Mouse (Mus musculus) lung, embryonic 14.5 days (tissue): ENCODE data around the gene Nr1i3. TPM values are rescaled to one million over a fixed set of nuclear protein-coding genes. Genes with fewer than 3 reads are reported as not detected.

Experiments used
- ATAC-seq: fragments of 200-750 bp; cut with Nextera tagmentation; 2 replicates; pipeline ENCODE4 v1.8.0; 2017; ENCODE audit warnings: mild to moderate bottlenecking, moderate TSS enrichment, moderate library complexity; ENCODE audit not compliant: insufficient read depth
- DNase-seq: peaks from one replicate; pipeline ENCODE4 v3.0.0-alpha.2; 2015
- H3K27ac ChIP-seq: fragments of 300-500 bp; sonication (generic); 2 replicates; pipeline ENCODE4 v1.5.1; 2014; ENCODE audit warnings: low read depth, mild to moderate bottlenecking, moderate library complexity
- H3K27me3 ChIP-seq: fragments of 300-500 bp; sonication (generic); 2 replicates; pipeline ENCODE4 v1.6.1; 2014; ENCODE audit warnings: low read length, control low read depth; ENCODE audit not compliant: insufficient read depth
- H3K36me3 ChIP-seq: fragments of 300-500 bp; sonication (generic); 2 replicates; pipeline ENCODE4 v1.6.1; 2014; ENCODE audit warnings: control low read depth; ENCODE audit not compliant: insufficient read depth
- H3K4me1 ChIP-seq: fragments of 300-500 bp; sonication (generic); 2 replicates; pipeline ENCODE4 v1.6.1; 2014; ENCODE audit warnings: antibody characterized with exemption, control low read depth; ENCODE audit not compliant: insufficient read depth
- H3K4me2 ChIP-seq: fragments of 300-500 bp; sonication (generic); 2 replicates; pipeline ENCODE4 v1.6.1; 2014; ENCODE audit warnings: mild to moderate bottlenecking
- H3K4me3 ChIP-seq: fragments of 300-500 bp; sonication (generic); 2 replicates; pipeline ENCODE4 v1.5.1; 2014; ENCODE audit warnings: low read depth, low read length
- H3K9ac ChIP-seq: fragments of 300-500 bp; sonication (generic); 2 replicates; pipeline ENCODE4 v1.6.1; 2014
- H3K9me3 ChIP-seq: fragments of 300-500 bp; sonication (generic); 2 replicates; pipeline ENCODE4 v1.6.1; 2016; ENCODE audit warnings: low read depth, low read length, control low read depth
- CTCF ChIP-seq: IDR thresholded peaks from 2 replicates; pipeline ENCODE4 v1.5.1; 2016; ENCODE audit warnings: antibody characterized with exemption, low read depth
- WGBS: fragments of 180-500 bp; shearing (Covaris S2); extraction: QIAGEN DNeasy Blood & Tissue Kit; methylation state at CpG from one replicate; pipeline ENCODE4 v1.1.7; 2014; 5-methylcytosine and 5-hydroxymethylcytosine counted together
- polyA plus RNA-seq: library from polyadenylated mRNA; unstranded; fragments of >200 nt; fragmentation: Nextera tagmentation; extraction: Ambion mirVana; gene quantifications from 2 replicates; pipeline ENCODE4 v1.2.1, GENCODE M21; 2014

The Nr1i3 gene
- polyA plus RNA-seq, 1 experiment from 2014 or later: 0.13 TPM

DNA sequence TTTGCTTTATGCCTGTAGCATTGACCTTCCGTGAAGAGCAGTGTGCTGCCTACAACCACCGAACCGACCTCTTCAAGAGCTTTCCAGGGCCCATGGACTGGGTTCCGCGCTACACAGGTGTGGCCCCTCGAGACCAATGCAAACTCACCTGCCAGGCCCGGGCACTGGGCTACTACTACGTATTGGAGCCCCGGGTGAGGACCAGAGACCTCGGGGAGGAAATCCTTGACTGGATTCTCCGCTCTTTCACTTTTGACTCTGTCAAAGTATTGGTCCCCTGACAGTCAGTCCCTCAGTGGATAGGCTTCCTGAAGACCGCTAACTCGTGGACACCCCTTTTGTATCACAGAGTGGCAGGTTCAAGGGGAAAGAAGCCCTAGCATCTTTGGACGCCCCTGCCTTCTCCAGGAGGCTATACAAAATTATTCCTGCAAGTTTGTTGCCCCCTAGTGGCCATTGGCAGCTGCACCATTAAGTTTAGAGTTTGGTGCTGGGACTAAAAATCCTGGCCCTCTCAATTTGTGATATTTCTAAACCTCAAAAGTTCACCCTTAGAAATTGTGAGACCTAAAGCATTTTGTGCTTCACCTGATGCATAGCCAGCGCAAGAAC is 43.3 kb downstream of the Nr1i3 start:
- Histone ChIP-seq H3K4me3 (no peak overlapping the region), H3K9me3 (no peaks in the 10 kb centered on the region), H3K27ac (no peak overlapping the region), H3K4me1 (peaks cover 11% of the 10 kb centered on the region), H3K9ac (no peak overlapping the region), H3K4me2 (no peak overlapping the region), H3K36me3 (peaks cover 13% of the 10 kb centered on the region; the same call in 1 of the 2 replicates), H3K27me3 (no peaks in the 10 kb centered on the region)
- DNase-seq: peak; percentile 91
- peak; percentile 5; the same call in 1 of the 2 replicates for ATAC-seq
- 56% methylated on average over 15 of the region's 15 CpGs for WGBS
- peak; percentile 85 for TF ChIP-seq CTCF

DNA sequence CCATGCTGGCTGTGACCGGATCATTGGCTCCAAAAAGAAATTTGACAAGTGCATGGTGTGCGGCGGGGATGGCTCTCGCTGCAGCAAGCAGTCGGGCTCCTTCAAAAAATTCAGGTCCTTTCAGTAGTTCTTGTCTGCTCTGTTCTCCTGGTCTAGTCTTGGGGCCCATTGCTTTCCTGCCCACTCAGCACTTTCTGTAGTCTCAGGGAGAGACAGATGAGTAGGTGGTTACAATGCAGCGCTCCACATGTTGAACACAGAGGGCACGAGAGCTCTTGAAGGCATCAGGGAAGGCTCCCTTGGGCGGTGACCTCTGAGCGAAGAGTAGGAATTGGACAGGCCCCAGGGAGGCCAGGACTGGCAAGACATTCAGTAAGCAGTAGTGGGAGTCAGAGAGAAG is 44.0 kb downstream of the Nr1i3 start:
- Histone ChIP-seq H3K9ac (no peak overlapping the region), H3K4me2 (no peak overlapping the region), H3K27ac (no peak overlapping the region), H3K9me3 (no peaks in the 10 kb centered on the region), H3K36me3 (peaks cover 13% of the 10 kb centered on the region; the same call in 1 of the 2 replicates), H3K27me3 (no peaks in the 10 kb centered on the region), H3K4me3 (no peak overlapping the region), H3K4me1 (peaks cover 16% of the 10 kb centered on the region)
- 79% methylated on average over 9 of the region's 9 CpGs for WGBS
- TF ChIP-seq CTCF: no peak
- ATAC-seq (no peak), DNase-seq (no peak)

DNA sequence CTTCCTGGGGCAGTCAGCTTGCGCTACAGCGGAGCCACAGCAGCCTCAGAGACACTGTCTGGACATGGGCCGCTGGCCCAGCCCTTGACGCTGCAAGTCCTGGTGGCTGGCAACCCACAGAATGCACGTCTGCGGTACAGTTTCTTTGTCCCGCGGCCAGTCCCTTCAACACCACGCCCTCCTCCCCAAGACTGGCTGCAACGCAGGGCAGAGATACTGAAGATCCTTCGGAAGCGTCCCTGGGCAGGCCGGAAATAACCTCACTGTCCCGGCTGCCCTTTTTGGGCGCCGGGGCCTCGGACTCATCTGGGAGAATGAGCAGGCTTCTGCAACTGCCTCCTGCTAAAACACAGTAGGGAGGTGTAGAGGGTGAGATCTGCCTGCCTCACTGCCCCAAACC is 45.2 kb downstream of the Nr1i3 start:
- no peak for DNase-seq
- H3K9me3 ChIP-seq: no peaks in the 10 kb centered on the region
- WGBS: 71% methylated on average over 17 of the region's 17 CpGs
- no peak overlapping the region for H3K4me3 ChIP-seq
- ATAC-seq: no peak
- no peak for TF ChIP-seq CTCF
- no peak overlapping the region for H3K27ac ChIP-seq
- H3K27me3 ChIP-seq: no peaks in the 10 kb centered on the region
- H3K4me1 ChIP-seq: peaks cover 18% of the 10 kb centered on the region
- no peak overlapping the region for H3K9ac ChIP-seq
- peaks cover 10% of the 10 kb centered on the region; the same call in 1 of the 2 replicates for H3K36me3 ChIP-seq
- H3K4me2 ChIP-seq: no peak overlapping the region

DNA sequence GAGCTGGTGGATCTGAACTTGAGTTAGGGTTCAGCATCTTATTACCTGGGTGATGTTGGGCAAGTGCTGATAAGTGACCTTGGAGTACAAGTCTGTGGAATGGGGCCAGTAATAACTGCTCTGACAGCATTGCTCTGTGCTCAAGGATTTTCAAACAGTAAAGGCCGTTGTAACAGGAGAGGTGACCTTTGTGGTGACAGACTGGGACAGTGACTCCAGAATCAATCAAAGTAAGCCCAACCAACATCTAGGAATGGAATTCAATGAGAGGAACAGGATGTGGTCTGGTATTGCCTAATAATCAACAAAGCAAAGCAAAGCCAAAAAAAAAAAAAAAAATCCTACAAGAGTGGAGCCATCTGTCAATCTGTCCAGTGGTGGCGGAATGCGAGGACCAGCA is 46.5 kb downstream of the Nr1i3 start:
- Histone ChIP-seq H3K27me3 (no peaks in the 10 kb centered on the region), H3K27ac (no peak overlapping the region), H3K9ac (no peak overlapping the region), H3K4me2 (no peak overlapping the region), H3K4me1 (peaks cover 20% of the 10 kb centered on the region), H3K36me3 (peaks cover 5% of the 10 kb centered on the region; the same call in 1 of the 2 replicates), H3K9me3 (no peaks in the 10 kb centered on the region), H3K4me3 (no peak overlapping the region)
- WGBS: 23% methylated on average over 3 of the region's 3 CpGs
- no peak for TF ChIP-seq CTCF
- DNase-seq (peak; percentile 46), ATAC-seq (no peak)

DNA sequence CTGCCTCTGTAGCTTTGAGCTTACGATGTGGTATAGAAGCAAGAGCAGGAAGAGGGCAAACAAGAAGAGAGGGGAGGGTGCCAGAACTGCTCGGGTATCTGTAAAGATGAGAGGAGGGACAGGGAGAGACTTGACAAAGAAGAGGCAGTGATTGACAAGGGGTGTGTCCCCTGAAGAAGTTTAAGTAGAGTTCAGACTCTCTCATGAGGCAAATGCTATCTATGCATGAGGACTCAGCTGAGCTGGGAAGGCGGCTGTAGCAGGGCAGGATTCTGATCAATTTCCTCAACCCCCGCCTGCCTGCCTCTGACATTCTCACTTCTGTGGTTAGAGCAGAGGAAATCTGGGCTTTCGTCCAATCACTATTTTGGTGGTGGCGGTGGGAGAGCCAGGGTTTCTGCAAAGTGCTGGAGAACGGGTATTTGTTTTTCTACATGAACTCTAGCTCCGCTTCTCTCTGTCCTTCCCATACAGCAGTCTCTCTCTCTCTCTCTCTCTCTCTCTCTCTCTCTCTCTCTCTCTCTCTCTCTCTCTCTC is 48.9 kb downstream of the Nr1i3 start:
- Histone ChIP-seq H3K4me1 (peaks cover 20% of the 10 kb centered on the region), H3K9me3 (no peaks in the 10 kb centered on the region), H3K4me2 (peak overlapping the region; percentile 62), H3K9ac (peak overlapping the region; percentile 17; the same call in 1 of the 2 replicates), H3K27me3 (no peaks in the 10 kb centered on the region), H3K36me3 (peaks cover 5% of the 10 kb centered on the region; the same call in 1 of the 2 replicates), H3K4me3 (peak overlapping the region; percentile 21), H3K27ac (peak overlapping the region; percentile 97)
- WGBS: 0% methylated on average over 8 of the region's 8 CpGs
- DNase-seq (peak; percentile 97), ATAC-seq (peak; percentile 86)
- no peak for TF ChIP-seq CTCF

DNA sequence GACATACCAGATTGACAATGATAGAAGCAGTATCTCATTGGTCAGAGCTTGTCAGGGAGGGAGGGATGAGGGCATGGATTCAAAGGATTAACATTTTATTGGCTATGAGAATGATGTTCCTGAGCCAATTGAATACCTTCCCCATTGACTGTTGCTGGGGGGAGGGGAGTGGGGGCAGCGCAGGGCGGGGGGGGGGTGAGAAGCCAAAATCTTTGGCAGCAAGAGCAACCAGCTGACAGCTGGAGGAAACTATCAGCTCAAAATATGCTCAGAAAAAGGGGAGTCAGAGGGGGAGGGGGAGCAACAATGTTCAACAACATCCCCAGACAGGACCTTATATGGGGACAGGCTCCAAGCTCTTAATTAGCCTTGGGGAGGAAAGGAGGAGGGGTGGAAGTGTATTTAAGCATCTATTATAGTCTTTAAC is 49.4 kb downstream of the Nr1i3 start:
- peak overlapping the region; percentile 62 for H3K4me2 ChIP-seq
- H3K27ac ChIP-seq: peak overlapping the region; percentile 90
- no peaks in the 10 kb centered on the region for H3K27me3 ChIP-seq
- H3K9me3 ChIP-seq: no peaks in the 10 kb centered on the region
- no peak overlapping the region for H3K9ac ChIP-seq
- 4% methylated on average over 2 of the region's 2 CpGs for WGBS
- peaks cover 20% of the 10 kb centered on the region for H3K4me1 ChIP-seq
- TF ChIP-seq CTCF: no peak
- H3K4me3 ChIP-seq: no peak overlapping the region
- ATAC-seq: peak; percentile 92
- peaks cover 5% of the 10 kb centered on the region; the same call in 1 of the 2 replicates for H3K36me3 ChIP-seq
- peak; percentile 85 for DNase-seq

DNA sequence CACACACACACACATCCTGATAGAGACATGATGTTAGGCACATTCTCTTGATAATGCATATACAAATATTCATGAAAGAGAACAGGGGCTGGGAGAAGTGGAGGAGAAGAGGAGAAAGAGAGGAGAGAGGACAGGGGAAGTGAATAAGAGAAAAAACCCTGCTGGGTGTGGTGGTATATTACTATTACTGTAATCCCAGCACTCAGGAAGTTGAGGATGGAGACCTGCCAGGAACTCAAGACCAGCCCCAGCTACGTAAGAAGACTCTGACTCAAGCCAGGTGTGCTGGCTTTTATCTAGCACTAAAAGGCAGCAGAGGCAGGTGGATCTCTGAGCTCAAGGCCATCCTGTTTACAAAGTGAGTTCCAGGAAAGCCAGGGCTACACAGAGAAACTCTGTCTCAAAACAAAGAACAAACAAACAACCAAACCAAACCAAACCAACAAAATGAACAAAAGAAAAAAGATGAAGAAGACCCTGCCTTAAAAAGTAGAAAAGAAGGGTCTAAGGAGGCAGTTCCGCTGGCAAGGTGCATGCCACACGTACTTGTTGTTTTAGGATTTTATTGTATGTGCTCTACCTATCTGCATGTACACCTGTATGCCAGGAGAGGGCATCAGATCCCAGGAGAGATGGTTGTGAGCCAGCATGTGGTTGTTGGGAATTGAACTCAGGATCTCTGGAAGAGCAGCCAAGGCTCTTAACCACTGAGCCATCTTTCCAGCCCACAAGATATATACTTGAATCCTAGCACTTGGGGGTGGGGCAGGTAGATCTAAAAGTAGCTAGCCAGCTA is 50.1 kb downstream of the Nr1i3 start:
- Histone ChIP-seq H3K4me1 (peaks cover 20% of the 10 kb centered on the region), H3K9ac (no peak overlapping the region), H3K4me2 (peak overlapping the region; percentile 62), H3K27ac (peak overlapping the region; percentile 90), H3K27me3 (no peaks in the 10 kb centered on the region), H3K36me3 (peaks cover 5% of the 10 kb centered on the region; the same call in 1 of the 2 replicates), H3K4me3 (no peak overlapping the region), H3K9me3 (no peaks in the 10 kb centered on the region)
- peak; percentile 61 for DNase-seq
- 70% methylated on average over 3 of the region's 3 CpGs for WGBS
- no peak; the same call in 1 of the 2 replicates for TF ChIP-seq CTCF
- ATAC-seq: no peak
